Mouse (Mus musculus): ENCODE results near the gene Tmem52. TPM values are rescaled to one million over a fixed set of nuclear protein-coding genes. Genes with fewer than 3 reads are reported as not detected.
"Not testable (repeated sequence)": the region's sequence is repeated elsewhere in the genome, so short reads cannot be mapped to it uniquely, and the experiment has no call there.

Tmem52 gene
- total RNA-seq, 2 experiments from 2014 or later, result not detected

DNA sequence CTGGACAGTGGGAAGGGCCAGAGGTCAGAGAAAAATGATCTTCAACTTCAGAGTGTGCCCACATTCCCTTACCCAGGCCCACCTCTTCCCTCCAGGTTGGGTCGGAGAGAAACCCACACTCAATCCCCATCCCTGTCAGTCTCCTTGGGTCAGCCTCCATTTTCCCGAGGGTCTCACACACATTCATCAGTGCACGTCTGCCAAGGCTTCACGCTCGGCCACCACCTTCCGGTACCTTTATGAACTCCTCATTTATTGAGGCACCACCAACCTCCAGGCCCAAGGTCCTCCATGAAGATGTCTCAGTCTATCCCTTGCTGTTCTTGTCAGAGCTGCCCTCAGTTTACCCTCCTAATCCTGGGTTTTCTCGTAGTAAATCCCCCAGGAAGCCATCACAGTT, 2.1 kb downstream of the Tmem52 start:
- ATAC-seq (replicated peaks; ENCODE audit: low FRiP score, poor library complexity, severe bottlenecking), result no peak

DNA sequence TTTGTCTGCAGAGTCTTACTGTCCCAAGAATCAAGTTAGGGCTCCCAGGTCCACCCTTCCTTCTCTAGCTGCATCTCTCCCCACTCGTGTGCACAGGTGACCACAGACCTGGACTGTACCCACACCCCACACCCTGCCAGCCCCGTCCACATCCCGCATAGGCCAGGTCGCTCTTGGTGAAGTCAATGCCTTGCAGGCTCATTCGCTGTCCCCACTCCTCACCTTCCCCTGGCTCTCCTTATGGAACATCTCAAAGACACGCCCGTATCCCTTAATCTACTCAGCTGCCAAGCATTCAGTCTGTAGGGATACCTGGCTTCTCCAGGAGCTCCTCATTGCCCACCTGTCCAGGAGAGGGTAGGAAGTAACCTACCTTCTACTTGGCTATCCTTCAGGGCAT, 2.5 kb downstream of the Tmem52 start:
- no peak for ATAC-seq (replicated peaks; ENCODE audit: low FRiP score, poor library complexity, severe bottlenecking)

DNA sequence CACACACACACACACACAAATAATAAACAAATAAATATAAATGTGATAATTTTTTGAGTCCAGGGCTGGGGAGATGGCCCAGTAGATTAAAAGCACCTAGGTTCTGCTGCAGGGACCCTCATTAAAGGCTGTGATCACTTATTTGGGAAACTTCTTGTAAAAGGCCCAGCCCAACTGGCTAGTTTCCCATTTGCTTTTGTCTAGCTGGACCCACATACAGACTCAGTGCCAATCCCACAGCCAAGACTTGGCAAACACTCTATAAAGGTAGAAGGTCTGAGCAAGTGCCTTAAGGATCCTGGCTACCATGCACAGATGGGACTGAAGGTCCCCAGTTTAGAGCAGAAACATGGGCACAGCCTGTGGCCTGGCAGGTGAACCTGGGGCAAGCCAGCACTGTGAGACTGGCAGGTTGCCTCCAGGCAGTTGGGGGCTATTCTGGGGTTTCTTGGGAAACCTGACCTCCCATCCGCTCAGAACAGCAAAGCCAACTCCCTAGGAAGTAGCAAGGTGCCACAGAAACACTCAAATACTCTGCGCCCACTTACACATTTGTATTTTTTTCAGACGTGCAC, 3.9 kb downstream of the Tmem52 start:
- no peak for ATAC-seq (replicated peaks; ENCODE audit: low FRiP score, poor library complexity, severe bottlenecking)

DNA sequence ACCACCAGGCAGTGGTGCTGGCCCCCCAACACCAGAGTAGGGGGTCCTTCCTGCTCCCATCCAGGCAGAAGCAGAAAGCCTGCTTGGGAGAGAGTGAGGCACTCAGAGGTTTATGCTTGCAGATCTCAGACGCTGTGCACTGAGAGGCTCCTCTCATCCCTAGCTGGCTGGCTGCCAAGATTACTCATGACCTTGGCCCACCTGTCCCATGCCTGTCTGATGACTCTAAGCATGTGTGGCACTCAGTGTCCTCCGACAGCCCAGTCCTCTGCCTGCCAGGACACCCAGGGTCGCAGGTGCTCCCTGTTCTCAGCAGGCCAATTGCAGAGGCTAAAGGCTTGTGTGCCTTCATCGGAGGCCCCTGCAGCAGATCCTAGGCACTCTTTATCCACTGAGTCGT, 4.4 kb downstream of the Tmem52 start:
- no peak for ATAC-seq (replicated peaks; ENCODE audit: low FRiP score, poor library complexity, severe bottlenecking)

DNA sequence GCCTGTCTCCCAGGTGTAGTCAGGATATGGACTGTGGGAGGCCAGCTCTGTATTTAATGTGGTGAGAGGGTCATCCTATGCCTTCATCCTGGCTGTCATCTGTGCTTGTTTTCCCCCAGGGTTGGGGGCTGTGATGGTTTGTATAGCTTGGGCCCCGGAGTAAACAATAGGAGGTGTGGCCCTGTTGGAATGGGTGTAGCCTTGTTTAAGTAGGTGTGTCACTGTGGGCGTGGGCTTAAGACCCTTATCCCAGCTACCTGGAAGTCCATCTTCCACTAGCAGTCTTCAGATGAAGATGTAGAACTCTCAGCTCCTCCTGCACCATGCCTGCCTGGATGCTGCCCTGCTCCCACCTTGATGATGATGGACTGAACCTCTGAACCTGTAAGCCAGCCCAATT, 4.9 kb downstream of the Tmem52 start:
- ATAC-seq (replicated peaks; ENCODE audit: low FRiP score, poor library complexity, severe bottlenecking), result not testable (repeated sequence)

DNA sequence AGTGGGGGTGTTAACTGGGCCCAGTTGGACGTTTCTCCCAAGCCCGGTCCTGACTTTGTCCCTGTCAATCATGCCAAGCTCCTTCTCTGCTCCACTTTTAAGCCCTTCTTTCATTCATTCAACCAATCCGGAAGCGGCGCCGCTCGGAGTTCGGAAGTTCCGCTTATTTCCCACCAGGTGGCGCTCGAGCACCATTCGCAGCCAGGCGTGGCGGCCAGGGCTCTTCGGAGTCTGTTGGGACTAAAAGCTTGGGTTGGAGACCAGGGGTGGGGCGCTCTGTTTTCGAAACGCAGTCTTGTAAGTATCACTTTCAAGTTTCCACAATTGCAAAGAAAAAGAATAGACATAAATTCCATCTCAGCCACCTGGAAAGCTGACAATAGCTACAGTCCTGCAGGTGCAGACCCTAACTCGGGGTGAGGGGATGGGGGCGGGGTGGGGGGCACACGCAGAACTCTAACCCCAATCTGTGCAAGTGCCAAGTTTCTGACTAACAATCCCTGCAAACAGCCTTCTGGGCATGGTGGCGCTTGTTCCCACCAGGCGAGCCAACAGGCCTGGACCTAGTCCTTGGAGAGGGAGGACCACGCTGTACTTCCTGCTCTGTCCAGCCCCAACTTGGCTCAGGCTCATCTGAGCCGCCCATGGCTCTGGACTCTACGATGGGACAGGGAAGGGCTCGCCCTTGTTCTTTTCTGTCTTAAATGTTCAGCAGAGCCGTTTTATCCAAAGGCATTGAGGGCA, 12.6 kb downstream of the Tmem52 start:
- peak; percentile 80 for ATAC-seq (replicated peaks; ENCODE audit: low FRiP score, poor library complexity, severe bottlenecking)

DNA sequence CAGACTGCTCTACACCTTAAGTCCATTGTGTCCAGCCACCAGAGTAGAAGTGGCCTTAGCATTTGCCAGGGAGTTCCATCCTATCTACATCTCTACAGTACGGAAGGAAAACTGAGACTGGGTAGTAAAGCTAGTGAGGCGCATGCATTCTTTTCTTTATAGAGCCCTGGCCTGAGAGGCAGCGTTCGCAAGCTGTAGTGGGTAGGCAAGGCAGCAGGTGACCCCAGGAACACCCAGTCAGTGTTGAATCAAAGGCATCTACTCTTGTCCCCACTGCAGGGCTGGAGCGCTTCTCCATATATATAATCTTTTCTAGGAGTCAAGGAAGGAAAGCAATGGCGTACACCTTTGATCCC, 13.2 kb downstream of the Tmem52 start:
- no peak for ATAC-seq (replicated peaks; ENCODE audit: low FRiP score, poor library complexity, severe bottlenecking)

DNA sequence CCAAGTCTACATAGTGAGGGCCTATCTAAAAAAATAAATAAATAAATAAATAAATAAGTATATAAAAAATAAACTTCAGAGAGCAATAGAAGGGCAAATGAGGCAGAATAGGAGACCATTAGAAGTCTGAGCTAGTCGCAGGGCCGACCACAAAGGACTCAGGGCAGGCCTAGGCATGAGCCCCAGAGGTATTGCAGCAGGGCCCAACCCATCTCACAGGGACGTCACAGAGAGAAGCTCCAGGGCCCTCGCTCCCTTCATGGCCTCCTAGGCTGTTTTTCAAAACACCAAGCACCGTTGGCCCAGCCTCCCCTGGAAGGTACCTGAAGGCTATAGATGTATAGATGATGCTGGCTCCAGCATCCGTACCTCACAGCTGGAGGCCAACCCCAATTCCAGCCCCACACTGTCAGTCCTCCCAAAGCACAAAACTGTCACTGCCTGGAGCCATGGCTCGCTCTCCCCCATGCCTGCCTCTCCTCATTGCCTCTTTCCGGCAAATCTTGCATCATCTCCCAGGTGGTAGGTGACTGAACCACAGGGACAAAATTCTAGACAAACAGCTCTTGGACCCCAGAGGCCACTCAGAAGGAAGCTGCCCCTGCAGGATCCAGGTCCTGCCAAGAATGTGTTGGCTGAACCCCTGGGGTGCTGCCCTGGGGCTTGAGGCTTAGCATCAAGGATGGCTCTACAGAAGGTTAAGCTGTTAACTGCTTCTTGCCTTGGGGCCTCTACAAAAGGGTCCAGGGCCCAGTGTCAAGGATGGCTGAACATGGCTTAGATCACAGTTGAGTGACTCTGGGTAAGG, 14.0 kb downstream of the Tmem52 start:
- no peak for ATAC-seq (replicated peaks; ENCODE audit: low FRiP score, poor library complexity, severe bottlenecking)

DNA sequence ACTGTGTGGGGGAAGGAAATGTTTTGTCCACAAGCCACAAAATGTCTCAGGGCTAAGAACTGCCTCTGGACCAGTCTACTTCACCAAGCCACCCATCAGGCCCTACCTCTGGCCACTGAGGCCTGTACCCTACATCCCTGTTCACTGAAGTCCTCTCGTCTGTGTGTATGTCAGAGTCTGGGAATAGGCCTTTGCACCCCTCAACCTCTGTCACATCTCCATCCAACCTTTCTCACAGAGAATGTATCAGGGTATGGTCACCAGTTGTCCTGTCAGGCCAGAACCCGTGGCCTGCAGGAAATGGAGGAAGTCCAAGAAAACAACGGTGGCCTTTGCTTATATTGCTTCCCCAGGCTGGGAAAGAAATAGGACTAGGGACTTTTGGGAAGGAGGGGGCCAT, 16.6 kb downstream of the Tmem52 start:
- ATAC-seq (replicated peaks; ENCODE audit: low FRiP score, poor library complexity, severe bottlenecking), result no peak

DNA sequence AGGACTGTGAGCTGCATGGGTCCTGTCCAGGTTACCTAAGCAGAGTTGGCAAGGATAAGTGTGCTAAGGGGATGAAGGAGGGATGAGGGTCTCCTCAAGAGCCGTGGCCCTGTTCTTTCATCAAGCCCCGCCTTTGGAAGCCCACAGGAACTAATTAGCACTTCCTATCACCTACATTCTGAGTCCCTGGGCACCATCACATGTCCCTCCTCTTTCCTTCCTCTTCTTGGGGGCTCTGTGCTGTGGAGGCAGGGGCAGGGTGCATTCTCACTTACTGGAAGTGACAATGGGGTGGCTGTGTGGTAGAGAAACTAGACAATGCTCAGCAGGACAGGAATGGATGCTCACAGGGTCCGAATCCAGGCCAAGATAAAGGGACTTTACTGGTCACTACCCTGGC, 18.8 kb downstream of the Tmem52 start:
- ATAC-seq (replicated peaks; ENCODE audit: low FRiP score, poor library complexity, severe bottlenecking), result no peak

DNA sequence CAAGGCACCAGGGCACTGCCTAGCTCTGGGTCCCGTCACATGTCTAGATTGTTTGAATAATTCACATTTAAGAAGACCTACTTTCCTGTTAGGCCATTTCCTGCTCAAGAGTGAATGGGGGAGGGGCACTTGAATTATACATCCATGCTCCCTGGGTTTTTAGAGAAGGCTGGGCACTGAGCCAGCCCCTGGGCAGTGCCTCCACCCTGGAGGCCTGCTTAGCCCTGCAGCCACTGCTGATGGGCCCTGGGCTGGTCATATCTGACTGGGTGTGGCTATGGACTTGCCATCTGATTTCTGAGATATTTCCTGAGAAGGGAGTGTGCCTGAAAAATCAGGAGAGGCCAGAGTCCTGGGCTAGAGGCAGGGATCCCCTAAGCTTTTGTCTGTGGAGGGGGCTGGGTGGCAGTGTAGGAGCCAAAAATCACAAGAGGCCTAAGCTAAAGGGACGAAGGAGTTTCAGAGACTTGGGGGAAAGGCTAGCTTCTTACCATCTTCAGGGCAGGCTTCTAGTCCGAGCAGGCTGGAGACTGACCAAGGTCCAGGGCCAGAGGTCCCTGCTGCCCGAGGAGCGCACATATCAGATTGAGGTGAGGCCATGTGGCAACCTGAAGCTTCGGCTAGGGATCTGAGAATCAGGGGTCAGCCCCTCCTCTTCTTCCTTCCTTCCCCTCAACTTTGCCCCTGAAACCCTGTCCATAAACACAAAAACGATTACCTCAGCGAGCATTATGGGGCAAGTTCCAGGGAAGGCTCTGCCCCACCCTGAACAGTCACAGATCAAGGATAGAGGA, 19.5 kb downstream of the Tmem52 start:
- ATAC-seq (replicated peaks; ENCODE audit: low FRiP score, poor library complexity, severe bottlenecking), result peak; percentile 64

DNA sequence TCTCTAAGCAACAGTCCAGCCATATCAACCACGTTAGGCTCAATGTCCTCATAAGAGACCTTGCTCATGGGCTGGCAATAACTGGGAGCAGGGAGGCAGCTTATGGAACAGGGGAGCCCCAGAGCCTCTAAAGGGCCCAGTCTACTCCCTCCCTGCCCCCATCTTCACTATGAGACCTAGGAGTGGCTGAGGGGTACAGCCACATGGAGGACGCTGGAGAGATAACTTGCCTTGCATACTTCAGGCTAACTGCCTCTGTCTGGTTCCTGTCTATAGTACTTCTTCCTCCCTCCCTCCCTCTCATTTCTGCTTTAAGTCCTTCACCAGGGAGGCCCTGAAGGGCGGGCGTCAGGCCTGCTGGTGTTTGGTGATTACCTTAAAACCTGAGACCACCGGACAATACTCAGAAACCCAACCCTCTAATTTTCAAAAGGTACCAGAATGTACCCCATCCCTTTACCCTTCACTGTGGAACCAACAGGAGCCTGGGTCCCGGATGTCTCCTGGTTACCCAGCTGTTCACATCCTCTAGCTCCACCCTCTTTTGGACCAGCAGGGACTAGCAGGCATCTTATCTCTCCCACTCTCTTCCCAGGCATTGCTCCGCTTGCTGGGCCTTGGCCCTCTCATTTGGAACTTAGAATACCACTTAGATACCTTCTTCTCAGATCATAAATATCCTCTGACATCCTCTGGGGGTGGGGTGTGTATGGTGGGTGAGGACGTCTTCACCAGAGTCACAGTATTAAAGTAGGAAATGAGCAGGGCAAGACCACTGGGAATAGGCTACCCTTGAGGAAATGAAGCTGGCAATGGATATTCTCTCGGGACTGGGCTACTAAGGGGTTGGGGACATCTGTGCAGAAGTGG, 20.4 kb downstream of the Tmem52 start:
- no peak for ATAC-seq (replicated peaks; ENCODE audit: low FRiP score, poor library complexity, severe bottlenecking)

DNA sequence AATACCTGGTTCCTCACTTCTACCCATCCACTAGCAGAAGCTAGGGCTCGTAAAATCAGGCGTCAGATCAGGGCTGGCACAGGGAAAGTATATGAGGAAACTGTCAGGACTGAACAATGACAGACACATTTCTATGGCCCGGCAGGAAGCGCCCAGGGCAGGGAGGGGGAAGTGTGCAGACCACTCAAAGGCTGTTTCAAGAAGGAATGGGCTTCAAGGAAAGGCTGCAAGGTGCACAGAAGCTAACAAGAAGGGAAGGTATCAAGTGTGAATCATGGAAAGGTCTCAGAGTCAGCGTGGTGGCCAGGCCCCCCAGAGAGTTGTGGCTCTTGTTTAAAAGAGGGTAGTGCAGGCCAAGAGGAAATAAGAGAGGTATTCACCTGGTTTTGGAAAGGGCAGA, 21.5 kb downstream of the Tmem52 start:
- ATAC-seq (replicated peaks; ENCODE audit: low FRiP score, poor library complexity, severe bottlenecking), result no peak

DNA sequence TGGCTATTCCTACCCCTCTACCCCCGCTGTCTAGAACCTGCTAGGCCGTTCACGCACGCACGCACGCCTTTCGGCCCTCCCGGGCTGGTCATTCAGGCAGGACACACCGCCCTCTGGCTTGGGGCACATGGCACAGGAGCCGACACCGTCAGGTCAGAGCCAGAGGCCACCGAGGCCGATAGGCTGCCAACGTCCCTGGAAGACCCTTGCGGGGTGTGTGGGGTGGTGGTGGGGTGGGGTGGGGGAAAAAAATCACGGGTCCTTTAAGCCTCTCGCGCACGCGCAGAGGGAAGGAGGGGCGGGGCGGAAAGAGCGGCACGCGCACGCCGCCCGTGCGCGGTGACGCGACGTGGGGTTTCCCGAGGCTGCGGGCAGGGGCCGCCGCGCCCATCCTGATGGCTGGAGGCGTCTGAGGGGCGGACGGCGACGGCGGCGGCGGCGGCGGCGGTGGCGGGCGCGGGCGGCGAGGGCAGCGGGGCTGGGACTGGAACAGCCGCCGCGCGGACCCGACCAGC, 22.1 kb downstream of the Tmem52 start, which contains the start of gene Gnb1:
TSS of gene Gnb1 (plus strand) at position 372 of the 515 bp plus-strand sequence.
- ATAC-seq (replicated peaks; ENCODE audit: low FRiP score, poor library complexity, severe bottlenecking), result peak; percentile 66

DNA sequence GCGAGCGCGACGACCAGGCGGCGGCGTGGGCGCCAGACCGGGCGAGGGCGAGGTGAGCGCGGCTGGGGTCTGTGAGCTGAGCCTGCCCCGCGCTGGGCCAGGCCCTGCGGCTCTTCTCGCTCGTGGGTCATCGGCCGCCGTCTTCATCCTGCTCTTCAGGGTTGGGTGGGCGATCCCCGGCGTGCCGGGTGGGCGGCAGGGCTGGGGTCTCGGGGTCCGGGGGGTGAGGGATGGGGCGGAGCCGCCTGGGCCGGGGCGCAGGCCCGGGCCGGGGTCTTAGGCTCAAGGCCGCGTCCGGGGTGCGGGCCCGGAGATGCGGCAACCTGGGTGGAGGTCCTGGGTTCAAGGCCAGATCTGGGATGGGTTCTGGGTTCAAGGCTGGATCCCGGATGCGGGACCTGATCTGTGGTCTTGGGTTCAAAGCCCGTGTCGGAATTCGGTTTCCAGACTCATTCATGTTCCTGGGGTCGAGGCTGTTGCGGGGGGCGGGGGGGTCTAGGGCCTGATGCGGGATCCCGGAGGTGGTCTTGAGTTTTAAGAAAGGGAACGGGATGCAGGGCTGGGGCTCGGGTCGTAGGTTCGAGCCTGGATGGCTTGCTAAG, 22.7 kb downstream of the Tmem52 start:
- no peak for ATAC-seq (replicated peaks; ENCODE audit: low FRiP score, poor library complexity, severe bottlenecking)

DNA sequence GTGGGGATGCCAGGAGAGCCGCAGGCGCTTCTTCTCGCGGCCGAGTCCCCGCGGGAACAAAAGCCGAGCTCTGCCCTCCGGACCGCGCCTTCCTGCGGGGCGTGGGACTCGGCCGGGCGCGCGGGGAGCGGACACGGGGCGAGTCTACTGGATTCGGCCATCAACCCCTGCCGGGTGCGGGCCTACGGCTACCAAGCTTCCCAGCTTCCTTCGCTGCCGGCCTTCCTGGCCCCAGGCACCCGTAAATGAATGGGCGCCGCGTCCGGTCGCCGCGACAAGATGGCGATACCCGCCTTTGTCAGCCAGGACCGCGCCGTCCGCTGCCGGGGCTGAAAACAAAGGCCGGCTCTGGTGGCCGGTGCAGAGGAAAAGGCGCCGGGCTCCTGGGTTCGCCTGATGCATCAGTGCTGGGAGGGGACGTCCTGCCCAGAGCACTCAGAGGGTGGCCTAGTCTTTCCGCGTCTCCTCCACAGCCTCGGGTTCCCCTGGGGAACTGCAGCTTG, 23.3 kb downstream of the Tmem52 start:
- ATAC-seq (replicated peaks; ENCODE audit: low FRiP score, poor library complexity, severe bottlenecking), result peak; percentile 61

DNA sequence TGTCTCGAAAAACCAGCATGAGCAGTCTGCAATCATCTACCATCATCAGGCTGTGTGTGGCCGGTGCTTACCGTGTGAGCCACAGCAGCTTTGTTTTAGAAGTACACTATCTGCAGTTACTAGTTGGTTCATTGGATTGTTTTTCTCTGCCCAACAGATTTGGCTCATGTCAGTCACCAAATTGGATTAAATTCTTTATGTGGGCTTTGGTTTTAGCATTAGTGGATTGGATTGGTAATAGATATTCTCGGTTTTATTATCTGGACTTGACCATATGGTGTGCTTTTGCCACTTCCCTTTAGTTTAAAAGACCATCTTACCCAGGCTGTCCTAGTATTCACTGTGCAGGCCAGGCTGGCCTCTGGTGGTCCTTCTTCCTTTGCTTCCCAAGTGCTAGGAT, 26.0 kb downstream of the Tmem52 start:
- ATAC-seq (replicated peaks; ENCODE audit: low FRiP score, poor library complexity, severe bottlenecking), result no peak

DNA sequence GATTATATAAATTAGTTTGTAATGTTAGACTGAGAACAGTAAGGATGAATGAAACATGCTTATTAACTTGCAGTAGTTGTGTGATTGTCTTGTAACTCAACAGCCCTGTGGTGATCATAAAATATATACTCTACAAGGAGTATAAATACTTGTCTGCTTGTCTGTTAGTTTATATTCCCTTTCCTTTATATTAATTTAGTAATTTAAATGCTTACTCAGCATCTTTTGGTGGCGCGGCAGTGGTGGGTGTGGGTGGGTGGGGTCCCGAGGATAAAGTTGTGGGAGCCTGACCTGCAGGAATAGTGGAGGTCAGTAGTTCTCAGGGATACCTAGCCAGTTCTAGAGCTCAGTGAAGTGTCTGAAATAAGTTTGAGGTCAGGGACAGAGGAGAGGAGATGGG, 29.0 kb downstream of the Tmem52 start:
- no peak for ATAC-seq (replicated peaks; ENCODE audit: low FRiP score, poor library complexity, severe bottlenecking)

DNA sequence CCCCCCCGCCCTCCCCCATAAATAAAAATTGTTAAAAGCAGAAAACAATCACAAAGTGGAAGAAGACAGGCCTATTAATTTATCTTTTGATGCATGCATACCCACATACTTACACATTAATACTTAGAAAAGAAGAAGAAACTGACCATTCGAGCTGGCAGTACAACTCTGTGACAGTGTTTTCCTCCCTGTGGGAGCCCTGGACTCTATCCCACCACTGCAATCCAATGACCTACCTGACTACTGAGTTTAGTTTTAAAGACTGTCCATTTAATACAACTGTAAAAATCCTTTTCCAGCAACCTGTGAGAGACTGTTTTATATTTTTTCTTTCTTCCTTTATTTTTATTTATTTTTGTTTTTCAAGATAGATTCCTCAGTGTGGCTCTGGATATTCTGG, 32.2 kb downstream of the Tmem52 start:
- no peak for ATAC-seq (replicated peaks; ENCODE audit: low FRiP score, poor library complexity, severe bottlenecking)

Measured in erythroid progenitor cell, adult 5-6 weeks (primary cell).